Mouse (Mus musculus): Measurements from ENCODE around the gene Stra8.

Stra8 gene

GRCm38 (mm10) chr6:34903441-34903840 is 16.5 kb upstream of the Stra8 start:
- no peak for DNase-seq (ENCODE audit: low spot score)

GRCm38 (mm10) chr6:34903851-34904250 is 16.1 kb upstream of the Stra8 start:
- DNase-seq (ENCODE audit: low spot score), result no peak

- no peak for DNase-seq (ENCODE audit: low spot score)
Observed at GRCm38 (mm10) chr6:34904361-34904760, 15.6 kb upstream of the Stra8 start.

GRCm38 (mm10) chr6:34906125-34906524 is 13.8 kb upstream of the Stra8 start:
- DNase-seq (ENCODE audit: low spot score), result no peak

- no peak for DNase-seq (ENCODE audit: low spot score)
Observed at GRCm38 (mm10) chr6:34906661-34907060, 13.3 kb upstream of the Stra8 start.

- DNase-seq (ENCODE audit: low spot score), result no peak
Observed at GRCm38 (mm10) chr6:34907121-34907614, 12.8 kb upstream of the Stra8 start.

GRCm38 (mm10) chr6:34907696-34908260 is 12.2 kb upstream of the Stra8 start:
- DNase-seq (ENCODE audit: low spot score), result no peak

- DNase-seq (ENCODE audit: low spot score), result no peak
Observed at GRCm38 (mm10) chr6:34909631-34910345, 10.2 kb upstream of the Stra8 start.

- peak; percentile 95 for DNase-seq (ENCODE audit: low spot score)
Observed at GRCm38 (mm10) chr6:34910371-34911219, 9.4 kb upstream of the Stra8 start, which contains the start of gene Wdr91. TSS of gene Wdr91 (minus strand) at chr6:34910876.

- DNase-seq (ENCODE audit: low spot score), result no peak
Observed at GRCm38 (mm10) chr6:34913341-34914040, 6.5 kb upstream of the Stra8 start.

GRCm38 (mm10) chr6:34914462-34914861 is 5.5 kb upstream of the Stra8 start:
- no peak for DNase-seq (ENCODE audit: low spot score)

- no peak for DNase-seq (ENCODE audit: low spot score)
Observed at GRCm38 (mm10) chr6:34919146-34919545, 817 bp upstream of the Stra8 start.

GRCm38 (mm10) chr6:34920631-34921030 is 668 bp downstream of the Stra8 start:
- DNase-seq (ENCODE audit: low spot score), result no peak

GRCm38 (mm10) chr6:34921941-34922340 is 2.0 kb downstream of the Stra8 start:
- peak; percentile 30 for DNase-seq (ENCODE audit: low spot score)

- peak; percentile 70 for DNase-seq (ENCODE audit: low spot score)
Observed at GRCm38 (mm10) chr6:34927156-34927555, 7.2 kb downstream of the Stra8 start.

- DNase-seq (ENCODE audit: low spot score), result no peak
Observed at GRCm38 (mm10) chr6:34927594-34927993, 7.6 kb downstream of the Stra8 start.

GRCm38 (mm10) chr6:34932633-34933032 is 12.7 kb downstream of the Stra8 start:
- no peak for DNase-seq (ENCODE audit: low spot score)

- no peak for DNase-seq (ENCODE audit: low spot score)
Observed at GRCm38 (mm10) chr6:34936743-34937142, 16.8 kb downstream of the Stra8 start.

- no peak for DNase-seq (ENCODE audit: low spot score)
Observed at GRCm38 (mm10) chr6:34938280-34938928, 18.4 kb downstream of the Stra8 start.

- no peak for DNase-seq (ENCODE audit: low spot score)
Observed at GRCm38 (mm10) chr6:34938929-34939325, 19.0 kb downstream of the Stra8 start.

- no peak for DNase-seq (ENCODE audit: low spot score)
Observed at GRCm38 (mm10) chr6:34939451-34939850, 19.5 kb downstream of the Stra8 start.

GRCm38 (mm10) chr6:34941496-34941895 is 21.5 kb downstream of the Stra8 start:
- DNase-seq (ENCODE audit: low spot score), result no peak

Data from urinary bladder, postnatal 14 days (tissue).